Mouse (Mus musculus): Measurements from ENCODE around the gene Hpgds. TPM values are rescaled to one million over a fixed set of nuclear protein-coding genes. Genes with fewer than 3 reads are reported as not detected.

Hpgds gene
- polyA plus RNA-seq (2014; fragmentation: Nextera tagmentation; extraction: Ambion mirVana) = 5.3 and 7.0 TPM in 2 replicates

GRCm38 (mm10) chr6:65144621-65145205 lies at the start of gene Hpgds:
Hpgds (minus strand) TSS chr6:65144908.
- Histone ChIP-seq H3K4me1 (ENCODE audit: control insufficient read depth, insufficient read depth, low read length) (no peaks in the 10 kb centered on the region), H3K9me3 (ENCODE audit: control insufficient read depth, low read length) (no peaks in the 10 kb centered on the region), H3K4me2 (ENCODE audit: low read depth) (no peak within 1 kb of the TSS), H3K4me3 (ENCODE audit: low read depth, low read length) (no peak within 1 kb of the TSS), H3K9ac (ENCODE audit: low read length) (no peak within 1 kb of the TSS), H3K27me3 (ENCODE audit: control insufficient read depth, insufficient read depth, low read length) (no peaks in the 10 kb centered on the region), H3K36me3 (ENCODE audit: control insufficient read depth, insufficient read depth, low read length) (no peaks in the 10 kb centered on the region), H3K27ac (ENCODE audit: low read depth, low read length) (no peak within 1 kb of the TSS)
- DNase-seq (ENCODE audit: low spot score) (no peak), ATAC-seq (ENCODE audit: insufficient read depth, low FRiP score, low TSS enrichment) (peak; percentile 45; the same call in 1 of the 2 replicates)
- 33% methylated on average over 16 of the region's 16 CpGs for WGBS

GRCm38 (mm10) chr6:65164977-65165376 lies 20.3 kb upstream of the Hpgds start:
- Histone ChIP-seq H3K4me2 (ENCODE audit: low read depth) (no peak overlapping the region), H3K4me1 (ENCODE audit: control insufficient read depth, insufficient read depth, low read length) (no peaks in the 10 kb centered on the region), H3K36me3 (ENCODE audit: control insufficient read depth, insufficient read depth, low read length) (no peaks in the 10 kb centered on the region), H3K4me3 (ENCODE audit: low read depth, low read length) (no peak overlapping the region), H3K9me3 (ENCODE audit: control insufficient read depth, low read length) (no peaks in the 10 kb centered on the region), H3K9ac (ENCODE audit: low read length) (no peak overlapping the region), H3K27ac (ENCODE audit: low read depth, low read length) (no peak overlapping the region), H3K27me3 (ENCODE audit: control insufficient read depth, insufficient read depth, low read length) (no peaks in the 10 kb centered on the region)
- whole genome bisulfite sequencing = 75% methylated on average over 5 of the region's 5 CpGs
- ATAC-seq (ENCODE audit: insufficient read depth, low FRiP score, low TSS enrichment) = no peak
- no peak for DNase-seq (ENCODE audit: low spot score)

DNA sequence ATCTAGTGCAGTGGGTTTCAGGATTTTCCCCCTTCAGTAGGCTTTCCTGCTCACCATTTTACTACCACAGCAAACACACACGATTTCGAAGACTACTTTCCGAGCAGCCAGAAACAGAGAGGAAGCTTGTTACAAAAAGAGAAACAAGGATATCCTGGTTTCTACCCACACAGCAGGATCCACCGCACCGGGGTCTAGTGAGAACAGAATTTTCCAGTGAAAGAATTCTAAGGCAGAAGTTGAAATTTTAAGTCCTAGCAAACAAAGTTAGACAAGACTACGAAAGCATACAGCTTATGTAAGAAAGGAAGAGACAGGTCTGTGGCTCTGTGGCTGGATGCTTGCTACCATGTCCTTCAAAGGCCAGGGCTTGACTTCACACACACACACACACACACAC lies 19.4 kb upstream of the Hpgds start:
- Histone ChIP-seq H3K9me3 (ENCODE audit: control insufficient read depth, low read length) (no peaks in the 10 kb centered on the region), H3K4me1 (ENCODE audit: control insufficient read depth, insufficient read depth, low read length) (no peaks in the 10 kb centered on the region), H3K27ac (ENCODE audit: low read depth, low read length) (no peak overlapping the region), H3K4me3 (ENCODE audit: low read depth, low read length) (no peak overlapping the region), H3K27me3 (ENCODE audit: control insufficient read depth, insufficient read depth, low read length) (no peaks in the 10 kb centered on the region), H3K4me2 (ENCODE audit: low read depth) (no peak overlapping the region), H3K36me3 (ENCODE audit: control insufficient read depth, insufficient read depth, low read length) (no peaks in the 10 kb centered on the region), H3K9ac (ENCODE audit: low read length) (no peak overlapping the region)
- ATAC-seq (ENCODE audit: insufficient read depth, low FRiP score, low TSS enrichment) (no peak), DNase-seq (ENCODE audit: low spot score) (no peak)
- WGBS = 76% methylated on average over 6 of the region's 6 CpGs

GRCm38 (mm10) chr6:65159381-65159942 lies 14.8 kb upstream of the Hpgds start:
- ATAC-seq (ENCODE audit: insufficient read depth, low FRiP score, low TSS enrichment) (no peak), DNase-seq (ENCODE audit: low spot score) (no peak)
- WGBS = 84% methylated on average over 4 of the region's 4 CpGs
- no peak overlapping the region for H3K4me2 ChIP-seq (ENCODE audit: low read depth)
- no peak overlapping the region for H3K27ac ChIP-seq (ENCODE audit: low read depth, low read length)
- H3K4me3 ChIP-seq (ENCODE audit: low read depth, low read length) = no peak overlapping the region
- H3K36me3 ChIP-seq (ENCODE audit: control insufficient read depth, insufficient read depth, low read length) = no peaks in the 10 kb centered on the region
- no peaks in the 10 kb centered on the region for H3K4me1 ChIP-seq (ENCODE audit: control insufficient read depth, insufficient read depth, low read length)
- H3K27me3 ChIP-seq (ENCODE audit: control insufficient read depth, insufficient read depth, low read length) = no peaks in the 10 kb centered on the region
- no peak overlapping the region for H3K9ac ChIP-seq (ENCODE audit: low read length)
- H3K9me3 ChIP-seq (ENCODE audit: control insufficient read depth, low read length) = no peaks in the 10 kb centered on the region

- Histone ChIP-seq H3K9ac (ENCODE audit: low read length) (no peak overlapping the region), H3K27me3 (ENCODE audit: control insufficient read depth, insufficient read depth, low read length) (no peaks in the 10 kb centered on the region), H3K9me3 (ENCODE audit: control insufficient read depth, low read length) (no peaks in the 10 kb centered on the region), H3K36me3 (ENCODE audit: control insufficient read depth, insufficient read depth, low read length) (no peaks in the 10 kb centered on the region), H3K4me2 (ENCODE audit: low read depth) (no peak overlapping the region), H3K27ac (ENCODE audit: low read depth, low read length) (no peak overlapping the region), H3K4me3 (ENCODE audit: low read depth, low read length) (no peak overlapping the region), H3K4me1 (ENCODE audit: control insufficient read depth, insufficient read depth, low read length) (no peaks in the 10 kb centered on the region)
- DNase-seq (ENCODE audit: low spot score) (no peak), ATAC-seq (ENCODE audit: insufficient read depth, low FRiP score, low TSS enrichment) (no peak)
- WGBS = 91% methylated on average over 4 of the region's 4 CpGs
Observed at GRCm38 (mm10) chr6:65157042-65157441, 12.3 kb upstream of the Hpgds start.

- no peaks in the 10 kb centered on the region for H3K9me3 ChIP-seq (ENCODE audit: control insufficient read depth, low read length)
- no peak overlapping the region for H3K9ac ChIP-seq (ENCODE audit: low read length)
- no peak overlapping the region for H3K4me2 ChIP-seq (ENCODE audit: low read depth)
- no peak overlapping the region for H3K27ac ChIP-seq (ENCODE audit: low read depth, low read length)
- no peaks in the 10 kb centered on the region for H3K36me3 ChIP-seq (ENCODE audit: control insufficient read depth, insufficient read depth, low read length)
- no peaks in the 10 kb centered on the region for H3K27me3 ChIP-seq (ENCODE audit: control insufficient read depth, insufficient read depth, low read length)
- DNase-seq (ENCODE audit: low spot score) (no peak), ATAC-seq (ENCODE audit: insufficient read depth, low FRiP score, low TSS enrichment) (no peak)
- no peak overlapping the region for H3K4me3 ChIP-seq (ENCODE audit: low read depth, low read length)
- WGBS = 88% methylated on average over 3 of the region's 3 CpGs
- H3K4me1 ChIP-seq (ENCODE audit: control insufficient read depth, insufficient read depth, low read length) = no peaks in the 10 kb centered on the region
Observed at GRCm38 (mm10) chr6:65153570-65153969, 8.9 kb upstream of the Hpgds start.

GRCm38 (mm10) chr6:65150703-65151102 lies 6.0 kb upstream of the Hpgds start:
- no peaks in the 10 kb centered on the region for H3K36me3 ChIP-seq (ENCODE audit: control insufficient read depth, insufficient read depth, low read length)
- H3K9ac ChIP-seq (ENCODE audit: low read length) = no peak overlapping the region; the same call in 1 of the 2 replicates
- no peak overlapping the region for H3K4me3 ChIP-seq (ENCODE audit: low read depth, low read length)
- no peak overlapping the region for H3K27ac ChIP-seq (ENCODE audit: low read depth, low read length)
- H3K27me3 ChIP-seq (ENCODE audit: control insufficient read depth, insufficient read depth, low read length) = no peaks in the 10 kb centered on the region
- WGBS = 10% methylated on average over 22 of the region's 22 CpGs
- DNase-seq (ENCODE audit: low spot score) (peak; percentile 41), ATAC-seq (ENCODE audit: insufficient read depth, low FRiP score, low TSS enrichment) (no peak; the same call in 1 of the 2 replicates)
- no peaks in the 10 kb centered on the region for H3K9me3 ChIP-seq (ENCODE audit: control insufficient read depth, low read length)
- H3K4me2 ChIP-seq (ENCODE audit: low read depth) = peak overlapping the region; percentile 33
- no peaks in the 10 kb centered on the region for H3K4me1 ChIP-seq (ENCODE audit: control insufficient read depth, insufficient read depth, low read length)

DNA sequence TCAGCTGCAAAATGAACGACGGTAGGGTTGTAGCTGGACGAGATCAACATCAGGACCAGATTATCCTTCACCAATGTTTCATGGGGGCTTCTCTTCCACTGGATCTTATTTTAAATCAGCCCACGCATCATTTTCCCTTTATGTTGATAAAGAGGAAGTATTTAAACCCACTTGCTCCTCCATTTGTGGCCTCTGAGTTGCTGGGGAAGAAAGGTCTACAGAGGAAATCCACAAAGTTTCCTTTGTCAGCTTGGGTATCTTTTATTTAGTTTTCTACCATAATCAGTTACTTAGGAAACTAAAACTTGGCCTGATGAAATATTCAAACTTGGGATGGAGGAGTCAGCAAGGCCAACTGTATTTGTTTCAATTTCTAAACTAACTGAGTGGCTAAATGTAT lies 1.7 kb upstream of the Hpgds start:
- no peak overlapping the region for H3K9ac ChIP-seq (ENCODE audit: low read length)
- no peak for DNase-seq (ENCODE audit: low spot score)
- no peak overlapping the region for H3K4me3 ChIP-seq (ENCODE audit: low read depth, low read length)
- H3K4me1 ChIP-seq (ENCODE audit: control insufficient read depth, insufficient read depth, low read length) = no peaks in the 10 kb centered on the region
- ATAC-seq (ENCODE audit: insufficient read depth, low FRiP score, low TSS enrichment) = no peak
- no peaks in the 10 kb centered on the region for H3K27me3 ChIP-seq (ENCODE audit: control insufficient read depth, insufficient read depth, low read length)
- 92% methylated on average over 4 of the region's 4 CpGs for WGBS
- H3K27ac ChIP-seq (ENCODE audit: low read depth, low read length) = no peak overlapping the region
- no peaks in the 10 kb centered on the region for H3K9me3 ChIP-seq (ENCODE audit: control insufficient read depth, low read length)
- no peaks in the 10 kb centered on the region for H3K36me3 ChIP-seq (ENCODE audit: control insufficient read depth, insufficient read depth, low read length)
- no peak overlapping the region for H3K4me2 ChIP-seq (ENCODE audit: low read depth)

GRCm38 (mm10) chr6:65142316-65142715 lies 2.4 kb downstream of the Hpgds start:
- Histone ChIP-seq H3K4me2 (ENCODE audit: low read depth) (no peak overlapping the region), H3K27ac (ENCODE audit: low read depth, low read length) (no peak overlapping the region), H3K9ac (ENCODE audit: low read length) (no peak overlapping the region), H3K27me3 (ENCODE audit: control insufficient read depth, insufficient read depth, low read length) (no peaks in the 10 kb centered on the region), H3K4me3 (ENCODE audit: low read depth, low read length) (no peak overlapping the region), H3K36me3 (ENCODE audit: control insufficient read depth, insufficient read depth, low read length) (no peaks in the 10 kb centered on the region), H3K4me1 (ENCODE audit: control insufficient read depth, insufficient read depth, low read length) (no peaks in the 10 kb centered on the region), H3K9me3 (ENCODE audit: control insufficient read depth, low read length) (no peaks in the 10 kb centered on the region)
- ATAC-seq (ENCODE audit: insufficient read depth, low FRiP score, low TSS enrichment) = no peak
- 76% methylated on average over 1 of the region's 1 CpGs for WGBS
- DNase-seq (ENCODE audit: low spot score) = no peak

All from neural tube, embryonic 11.5 days (tissue).